Mouse (Mus musculus) mammary gland, adult 2 months (tissue): ENCODE results near the gene Mei4. TPM values are rescaled to one million over a fixed set of nuclear protein-coding genes. Genes with fewer than 3 reads are reported as not detected.

ENCODE experiments used
- polyA plus RNA-seq: library from polyadenylated mRNA; depleted of rRNA; stranded (reverse); fragments of >200 nt; gene quantifications from 2 replicates; pipeline ENCODE4 v1.2.3, GENCODE M21; 2012; ENCODE audit warnings: low replicate concordance; rRNA removed

Mei4 gene
- polyA plus RNA-seq, result 0.07 and 0.13 TPM in 2 replicates

GRCm38 (mm10) chr9:81863181-81863887, at the start of gene Mei4:
Mei4 (plus strand) TSS chr9:81863670.

Other genes starting within 250 kb of the Mei4 start
- gene Htr1b, start 229.8 kb upstream of the Mei4 start, polyA plus RNA-seq, result 0.37 and 0.40 TPM in 2 replicates